Mouse (Mus musculus): Measurements from ENCODE around the gene Pde4a. TPM values are rescaled to one million over a fixed set of nuclear protein-coding genes. Genes with fewer than 3 reads are reported as not detected.
A peak's percentile ranks its signal among the peaks of the same experiment; 100 is the strongest.

Gene Pde4a
- polyA plus RNA-seq, 1 experiment from 2014 or later = 42.1 TPM

GRCm38 (mm10) chr9:21152715-21153114, 12.8 kb upstream of the Pde4a start:
- Histone ChIP-seq H3K9ac (replicated peaks) (peak overlapping the region; percentile 1; the same call in 1 of the 2 replicates), H3K4me2 (peak overlapping the region; percentile 55), H3K9me3 (replicated peaks) (no peaks in the 10 kb centered on the region), H3K27ac (replicated peaks) (no peak overlapping the region), H3K4me3 (replicated peaks) (peak overlapping the region; percentile 21), H3K4me1 (peaks cover 34% of the 10 kb centered on the region), H3K36me3 (no peaks in the 10 kb centered on the region), H3K27me3 (replicated peaks) (no peaks in the 10 kb centered on the region; the same call in 1 of the 2 replicates)
- ATAC-seq (ENCODE audit: low FRiP score) = no peak
- 3% methylated on average over 11 of the region's 11 CpGs for WGBS

GRCm38 (mm10) chr9:21153331-21153730, 12.2 kb upstream of the Pde4a start:
- H3K9ac ChIP-seq (replicated peaks) = 0 out of 2 replicates have a peak overlapping the region, but pooled peaks have one; percentile 1
- WGBS = 5% methylated on average over 12 of the region's 12 CpGs

GRCm38 (mm10) chr9:21153833-21154232, 11.7 kb upstream of the Pde4a start:
- Histone ChIP-seq H3K4me1 (peaks cover 23% of the 10 kb centered on the region), H3K27ac (replicated peaks) (no peak overlapping the region), H3K9me3 (replicated peaks) (no peaks in the 10 kb centered on the region), H3K36me3 (no peaks in the 10 kb centered on the region), H3K27me3 (replicated peaks) (no peaks in the 10 kb centered on the region; the same call in 1 of the 2 replicates), H3K4me2 (peak overlapping the region; percentile 55), H3K4me3 (replicated peaks) (peak overlapping the region; percentile 21; the same call in 1 of the 2 replicates), H3K9ac (replicated peaks) (no peak overlapping the region)
- 14% methylated on average over 5 of the region's 5 CpGs for WGBS
- ATAC-seq (ENCODE audit: low FRiP score) = no peak

More at GRCm38 (mm10) chr9:21153331-21153730, 12.2 kb upstream of the Pde4a start:
- Histone ChIP-seq H3K27ac (replicated peaks) (no peak overlapping the region), H3K9me3 (replicated peaks) (no peaks in the 10 kb centered on the region), H3K4me1 (peaks cover 28% of the 10 kb centered on the region), H3K4me2 (peak overlapping the region; percentile 55), H3K36me3 (no peaks in the 10 kb centered on the region), H3K27me3 (replicated peaks) (no peaks in the 10 kb centered on the region; the same call in 1 of the 2 replicates), H3K4me3 (replicated peaks) (peak overlapping the region; percentile 21)
- ATAC-seq (ENCODE audit: low FRiP score) = no peak

- Histone ChIP-seq H3K4me1 (peaks cover 17% of the 10 kb centered on the region), H3K9ac (replicated peaks) (no peak overlapping the region), H3K9me3 (replicated peaks) (no peaks in the 10 kb centered on the region), H3K27me3 (replicated peaks) (no peaks in the 10 kb centered on the region; the same call in 1 of the 2 replicates), H3K4me3 (replicated peaks) (no peak overlapping the region), H3K4me2 (no peak overlapping the region), H3K36me3 (no peaks in the 10 kb centered on the region), H3K27ac (replicated peaks) (no peak overlapping the region)
- WGBS = 84% methylated on average over 3 of the region's 3 CpGs
- ATAC-seq (ENCODE audit: low FRiP score) = no peak
Measured at GRCm38 (mm10) chr9:21154787-21155186, 10.7 kb upstream of the Pde4a start.

GRCm38 (mm10) chr9:21161209-21161909, 4.2 kb upstream of the Pde4a start:
- Histone ChIP-seq H3K27ac (replicated peaks) (0 out of 2 replicates have a peak overlapping the region, but pooled peaks have one; percentile 54), H3K4me1 (peaks cover 35% of the 10 kb centered on the region), H3K4me2 (peak overlapping the region; percentile 90), H3K36me3 (no peaks in the 10 kb centered on the region), H3K27me3 (replicated peaks) (peaks cover 41% of the 10 kb centered on the region), H3K9ac (replicated peaks) (peak overlapping the region; percentile 71), H3K4me3 (replicated peaks) (peak overlapping the region; percentile 54), H3K9me3 (replicated peaks) (no peaks in the 10 kb centered on the region)
- ATAC-seq (ENCODE audit: low FRiP score) = peak; percentile 61
- WGBS = under 1% methylated on average over 52 of the region's 52 CpGs

- H3K27ac ChIP-seq (replicated peaks) = no peak overlapping the region
- 39% methylated on average over 11 of the region's 11 CpGs for WGBS
- ATAC-seq (ENCODE audit: low FRiP score) = no peak
- H3K9ac ChIP-seq (replicated peaks) = no peak overlapping the region
- peak overlapping the region; percentile 42; the same call in 1 of the 2 replicates for H3K4me3 ChIP-seq (replicated peaks)
- H3K36me3 ChIP-seq = no peaks in the 10 kb centered on the region
- H3K27me3 ChIP-seq (replicated peaks) = peaks cover 61% of the 10 kb centered on the region
- no peaks in the 10 kb centered on the region for H3K9me3 ChIP-seq (replicated peaks)
- H3K4me2 ChIP-seq = peak overlapping the region; percentile 81
- peaks cover 53% of the 10 kb centered on the region for H3K4me1 ChIP-seq
Measured at GRCm38 (mm10) chr9:21163086-21164050, 2.1 kb upstream of the Pde4a start.

GRCm38 (mm10) chr9:21164072-21164471, 1.4 kb upstream of the Pde4a start:
- H3K4me2 ChIP-seq = peak overlapping the region; percentile 81
- H3K9me3 ChIP-seq (replicated peaks) = no peaks in the 10 kb centered on the region
- peaks cover 63% of the 10 kb centered on the region for H3K27me3 ChIP-seq (replicated peaks)
- no peak overlapping the region for H3K27ac ChIP-seq (replicated peaks)
- H3K4me1 ChIP-seq = peaks cover 57% of the 10 kb centered on the region
- H3K36me3 ChIP-seq = no peaks in the 10 kb centered on the region
- ATAC-seq (ENCODE audit: low FRiP score) = no peak
- 3% methylated on average over 26 of the region's 26 CpGs for WGBS
- no peak overlapping the region for H3K9ac ChIP-seq (replicated peaks)
- peak overlapping the region; percentile 42 for H3K4me3 ChIP-seq (replicated peaks)

- WGBS = 1% methylated on average over 47 of the region's 47 CpGs
- Histone ChIP-seq H3K9ac (replicated peaks) (peak overlapping the region; percentile 45; the same call in 1 of the 2 replicates), H3K9me3 (replicated peaks) (no peaks in the 10 kb centered on the region), H3K36me3 (no peaks in the 10 kb centered on the region), H3K27me3 (replicated peaks) (peaks cover 63% of the 10 kb centered on the region), H3K4me3 (replicated peaks) (peak overlapping the region; percentile 42), H3K4me1 (peaks cover 55% of the 10 kb centered on the region), H3K4me2 (peak overlapping the region; percentile 81), H3K27ac (replicated peaks) (no peak overlapping the region)
- 0 out of 2 replicates have a peak, but pooled peaks have one; percentile 6 for ATAC-seq (ENCODE audit: low FRiP score)
Measured at GRCm38 (mm10) chr9:21165952-21166451, 488 bp downstream of the Pde4a start.

- H3K4me2 ChIP-seq = peak overlapping the region; percentile 81
- no peak overlapping the region for H3K27ac ChIP-seq (replicated peaks)
- H3K27me3 ChIP-seq (replicated peaks) = peaks cover 63% of the 10 kb centered on the region
- 36% methylated on average over 3 of the region's 3 CpGs for WGBS
- H3K4me3 ChIP-seq (replicated peaks) = peak overlapping the region; percentile 42
- H3K9me3 ChIP-seq (replicated peaks) = no peaks in the 10 kb centered on the region
- no peaks in the 10 kb centered on the region for H3K36me3 ChIP-seq
- no peak for ATAC-seq (ENCODE audit: low FRiP score)
- H3K4me1 ChIP-seq = peaks cover 50% of the 10 kb centered on the region
- H3K9ac ChIP-seq (replicated peaks) = no peak overlapping the region
Measured at GRCm38 (mm10) chr9:21166516-21166915, 1.0 kb downstream of the Pde4a start.

- Histone ChIP-seq H3K9me3 (replicated peaks) (no peaks in the 10 kb centered on the region), H3K4me2 (peak overlapping the region; percentile 29), H3K27ac (replicated peaks) (peak overlapping the region; percentile 67), H3K9ac (replicated peaks) (no peak overlapping the region), H3K4me3 (replicated peaks) (no peak overlapping the region), H3K36me3 (no peaks in the 10 kb centered on the region), H3K27me3 (replicated peaks) (peaks cover 59% of the 10 kb centered on the region), H3K4me1 (peaks cover 47% of the 10 kb centered on the region)
- WGBS = 55% methylated on average over 10 of the region's 10 CpGs
- no peak for ATAC-seq (ENCODE audit: low FRiP score)
Measured at GRCm38 (mm10) chr9:21167140-21168097, 1.9 kb downstream of the Pde4a start.
